Mouse (Mus musculus) heart, adult 2 months (tissue): Measurements from ENCODE around the gene Gm11549.

ENCODE experiments used
- CTCF ChIP-seq: fragments of 200-600 bp; IDR thresholded peaks from 2 replicates; pipeline ENCODE4 v1.8.1; 2022; ENCODE audit warnings: antibody characterized with exemption, mild to moderate bottlenecking, moderate library complexity
- EP300 ChIP-seq: fragments of 200-500 bp; IDR thresholded peaks from 2 replicates; pipeline ENCODE4 v1.6.1; 2011; ENCODE audit warnings: low read depth, low read length, control low read depth; ENCODE audit not compliant: insufficient read depth
- POLR2A ChIP-seq: fragments of 200-500 bp; IDR thresholded peaks from 2 replicates; pipeline ENCODE4 v1.6.1; 2011; ENCODE audit warnings: mild to moderate bottlenecking, low read depth, low read length, control low read depth; ENCODE audit not compliant: insufficient read depth

- no peak for TF ChIP-seq POLR2A
- no peak for TF ChIP-seq CTCF
- TF ChIP-seq EP300, result no peak
Measured at GRCm38 (mm10) chr3:36551851-36552384, 30.3 kb upstream of the Gm11549 start.
